Mouse (Mus musculus) liver, embryonic 13.5 days (tissue): ENCODE measurements around the gene Grin1. TPM values are rescaled to one million over a fixed set of nuclear protein-coding genes. Genes with fewer than 3 reads are reported as not detected.

ENCODE experiments used
- ATAC-seq: fragments of 200-750 bp; cut with Nextera tagmentation; 2 replicates; pipeline ENCODE4 v1.8.0; 2017; ENCODE audit warnings: low read depth, mild to moderate bottlenecking, moderate number of reproducible peaks, moderate library complexity
- DNase-seq: peaks from one replicate; pipeline ENCODE4 v3.0.0; 2022
- H3K27ac ChIP-seq: fragments of 300-500 bp; sonication (generic); 2 replicates; pipeline ENCODE4 v1.5.1; 2015; ENCODE audit warnings: moderate library complexity, mild to moderate bottlenecking, inconsistent platforms
- H3K27me3 ChIP-seq: fragments of 300-500 bp; sonication (generic); 2 replicates; pipeline ENCODE4 v1.6.1; 2015; ENCODE audit warnings: mild to moderate bottlenecking, inconsistent platforms
- H3K36me3 ChIP-seq: fragments of 300-500 bp; sonication (generic); 2 replicates; pipeline ENCODE4 v1.6.1; 2015; ENCODE audit warnings: mild to moderate bottlenecking, inconsistent platforms
- H3K4me1 ChIP-seq: fragments of 300-500 bp; sonication (generic); replicated peaks from 2 replicates; pipeline ENCODE4 v1.6.1; 2015; ENCODE audit warnings: inconsistent platforms
- H3K4me2 ChIP-seq: fragments of 300-500 bp; sonication (generic); 2 replicates; pipeline ENCODE4 v1.6.1; 2015; ENCODE audit warnings: inconsistent platforms, mild to moderate bottlenecking, moderate library complexity
- H3K4me3 ChIP-seq: fragments of 300-500 bp; sonication (generic); replicated peaks from 2 replicates; pipeline ENCODE4 v1.5.1; 2015; ENCODE audit warnings: mild to moderate bottlenecking, inconsistent platforms
- H3K9ac ChIP-seq: fragments of 300-500 bp; sonication (generic); 2 replicates; pipeline ENCODE4 v1.6.1; 2015; ENCODE audit warnings: mild to moderate bottlenecking, inconsistent platforms
- H3K9me3 ChIP-seq: fragments of 300-500 bp; sonication (generic); replicated peaks from 2 replicates; pipeline ENCODE4 v1.6.1; 2016; ENCODE audit warnings: inconsistent platforms
- WGBS: fragments of 180-500 bp; shearing (Covaris S2); methylation state at CpG from one replicate; pipeline ENCODE4 v1.1.7; 2015; ENCODE audit not compliant: insufficient replicate concordance; 5-methylcytosine and 5-hydroxymethylcytosine counted together
- polyA plus RNA-seq: library from polyadenylated mRNA; unstranded; fragments of >200 nt; fragmentation: Nextera tagmentation; extraction: Ambion mirVana; gene quantifications from 2 replicates; pipeline ENCODE4 v1.2.1, GENCODE M21; 2015

The Grin1 gene
- polyA plus RNA-seq, 1 experiment from 2014 or later: 0.12 TPM

DNA sequence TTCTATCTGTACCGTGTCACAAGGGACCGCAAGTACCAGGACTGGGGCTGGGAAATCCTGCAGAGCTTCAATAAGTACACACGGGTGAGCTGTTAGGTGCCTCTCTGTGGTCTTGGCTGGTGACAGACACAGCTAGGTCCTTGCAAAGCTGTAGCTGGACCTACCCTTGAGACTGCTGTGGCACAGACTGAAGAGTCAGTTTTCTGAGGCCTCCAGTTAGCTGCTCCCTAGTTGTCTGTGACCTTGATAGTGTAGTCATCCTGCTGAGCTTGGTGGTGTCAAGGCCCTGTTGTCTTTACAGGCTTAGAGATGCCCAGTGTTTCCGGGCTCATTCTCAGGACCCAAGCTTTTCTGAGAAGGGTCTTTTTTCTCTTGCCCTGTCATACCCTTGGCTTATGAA is 30.5 kb upstream of the Grin1 start:
- 81% methylated on average over 4 of the region's 4 CpGs for WGBS
- H3K27me3 ChIP-seq: no peaks in the 10 kb centered on the region
- H3K27ac ChIP-seq: no peak overlapping the region
- H3K4me1 ChIP-seq: no peaks in the 10 kb centered on the region
- no peaks in the 10 kb centered on the region for H3K9me3 ChIP-seq
- no peak for ATAC-seq
- no peak overlapping the region for H3K4me2 ChIP-seq
- no peak for DNase-seq
- no peak overlapping the region for H3K9ac ChIP-seq
- H3K4me3 ChIP-seq: no peak overlapping the region
- H3K36me3 ChIP-seq: peaks cover 90% of the 10 kb centered on the region

DNA sequence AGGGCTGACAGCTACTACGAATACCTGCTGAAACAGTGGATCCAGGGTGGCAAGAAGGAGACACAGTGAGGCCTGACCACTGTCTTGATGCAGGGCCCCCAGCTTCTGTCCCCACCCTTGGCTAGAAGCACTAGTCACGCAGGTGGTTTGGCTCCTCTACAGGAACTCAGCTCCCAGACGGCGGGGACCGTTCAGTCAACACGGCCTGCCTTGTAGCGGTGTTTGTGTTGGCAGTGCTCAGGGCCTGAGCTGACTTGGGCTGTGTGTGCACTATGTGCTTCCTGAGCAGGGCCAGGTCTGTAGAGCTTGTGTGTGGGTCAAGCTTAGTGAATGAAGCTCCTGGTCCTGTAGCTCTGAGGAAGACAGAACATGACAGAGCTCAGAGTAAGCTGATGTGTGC is 29.2 kb upstream of the Grin1 start:
- H3K4me1 ChIP-seq: no peaks in the 10 kb centered on the region
- no peak for ATAC-seq
- no peak overlapping the region for H3K4me2 ChIP-seq
- H3K4me3 ChIP-seq: no peak overlapping the region
- no peaks in the 10 kb centered on the region for H3K9me3 ChIP-seq
- H3K27ac ChIP-seq: no peak overlapping the region
- no peak for DNase-seq
- WGBS: 91% methylated on average over 7 of the region's 7 CpGs
- H3K36me3 ChIP-seq: peaks cover 98% of the 10 kb centered on the region
- H3K27me3 ChIP-seq: no peaks in the 10 kb centered on the region
- no peak overlapping the region for H3K9ac ChIP-seq

DNA sequence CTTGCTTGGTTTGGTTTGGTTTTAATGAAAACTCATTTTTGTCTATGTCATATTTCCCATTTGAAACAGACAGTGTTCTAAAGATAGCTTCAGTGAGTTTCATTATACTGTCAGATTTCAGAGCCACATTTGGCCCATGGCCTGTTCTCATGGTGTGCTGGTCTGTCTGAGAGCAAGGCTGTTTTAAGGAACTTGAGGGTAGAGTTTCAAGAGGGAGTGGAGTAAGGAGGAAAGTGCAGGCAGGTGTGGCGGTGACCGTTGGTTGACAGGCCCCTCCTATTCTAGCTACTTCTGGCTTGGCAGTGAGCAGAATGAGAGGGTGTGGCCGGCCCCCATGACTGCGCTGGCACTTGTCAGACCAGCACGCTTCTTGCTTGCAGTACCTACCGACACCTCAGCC is 19.3 kb upstream of the Grin1 start:
- no peaks in the 10 kb centered on the region for H3K9me3 ChIP-seq
- 92% methylated on average over 6 of the region's 6 CpGs for WGBS
- H3K27me3 ChIP-seq: no peaks in the 10 kb centered on the region
- peaks cover 18% of the 10 kb centered on the region for H3K4me1 ChIP-seq
- ATAC-seq (no peak), DNase-seq (no peak)
- H3K4me2 ChIP-seq: no peak overlapping the region
- no peak overlapping the region for H3K4me3 ChIP-seq
- H3K36me3 ChIP-seq: peaks cover 89% of the 10 kb centered on the region
- no peak overlapping the region for H3K27ac ChIP-seq
- no peak overlapping the region for H3K9ac ChIP-seq

DNA sequence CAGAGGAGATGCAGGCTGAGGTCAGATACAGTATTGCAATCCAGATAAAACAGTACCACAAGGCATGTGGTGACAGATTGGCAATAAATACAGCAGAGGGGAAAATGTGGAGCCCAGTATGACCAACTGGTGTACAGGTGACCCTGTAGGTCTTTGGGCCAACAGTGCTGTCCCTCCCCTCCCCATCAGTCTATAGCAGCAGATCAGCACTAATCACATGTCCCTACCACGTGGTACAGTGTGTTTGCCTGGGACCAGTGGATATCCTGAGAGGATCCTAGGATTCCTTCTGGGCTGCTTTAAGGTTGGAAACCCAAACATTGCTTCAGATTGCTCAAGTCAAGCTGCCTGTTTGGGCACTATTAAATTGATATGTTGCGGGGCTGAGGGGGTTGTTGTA is 14.6 kb upstream of the Grin1 start:
- no peaks in the 10 kb centered on the region for H3K27me3 ChIP-seq
- peak overlapping the region; percentile 88 for H3K4me3 ChIP-seq
- H3K36me3 ChIP-seq: peaks cover 50% of the 10 kb centered on the region
- DNase-seq (no peak), ATAC-seq (no peak)
- H3K9ac ChIP-seq: peak overlapping the region; percentile 85
- H3K9me3 ChIP-seq: no peaks in the 10 kb centered on the region
- H3K27ac ChIP-seq: peak overlapping the region; percentile 72; the same call in 1 of the 2 replicates
- H3K4me1 ChIP-seq: peaks cover 30% of the 10 kb centered on the region
- peak overlapping the region; percentile 91 for H3K4me2 ChIP-seq
- WGBS: 72% methylated on average over 2 of the region's 2 CpGs

DNA sequence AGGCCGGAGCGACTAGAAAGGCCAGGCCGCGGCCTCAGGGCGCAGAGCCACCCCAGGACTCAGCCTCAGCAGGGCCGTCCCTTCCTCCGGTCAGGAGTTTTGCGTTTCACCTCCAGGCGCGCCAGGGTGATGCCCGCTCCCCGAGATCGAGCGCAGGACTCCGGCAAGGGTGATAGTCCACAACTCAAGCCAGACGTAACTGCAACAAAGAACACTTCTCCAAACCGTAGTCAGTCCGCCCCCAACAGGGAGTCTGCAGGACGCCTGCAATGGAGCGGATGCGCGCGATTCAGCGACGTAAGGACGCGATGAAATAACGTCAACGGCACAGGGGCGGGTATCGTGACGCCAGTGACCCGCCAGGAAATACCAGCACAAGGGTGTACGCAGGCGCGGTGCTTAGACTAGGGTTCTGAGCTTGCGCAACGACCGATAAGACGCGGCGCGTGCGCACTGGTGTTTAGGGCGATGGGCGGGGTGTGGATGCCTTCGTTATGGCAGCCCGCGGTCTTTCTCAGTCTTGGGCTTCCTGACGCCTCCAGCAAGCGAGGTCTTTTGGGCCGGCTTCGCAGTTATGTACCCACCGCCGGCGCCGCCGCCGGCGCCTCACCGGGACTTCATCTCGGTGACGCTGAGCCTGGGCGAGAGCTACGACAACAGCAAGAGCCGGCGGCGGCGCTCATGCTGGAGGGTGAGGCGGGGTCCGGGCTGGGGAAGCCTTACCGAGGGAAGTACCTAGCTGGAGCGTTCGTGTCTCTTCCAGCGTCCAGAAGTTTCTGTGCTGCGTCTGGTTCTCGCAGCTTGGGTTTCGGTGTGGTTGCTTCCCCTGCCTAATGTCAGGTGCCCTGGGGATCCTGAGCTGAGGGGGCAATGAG is 13.5 kb upstream of the Grin1 start, which contains the start of gene Man1b1:
TSS of gene Man1b1 (plus strand) at position 53 of the 875 bp plus-strand sequence.
- H3K27me3 ChIP-seq: no peaks in the 10 kb centered on the region
- under 1% methylated on average over 78 of the region's 78 CpGs for WGBS
- H3K4me2 ChIP-seq: peak within 1 kb of the TSS; percentile 91

DNA sequence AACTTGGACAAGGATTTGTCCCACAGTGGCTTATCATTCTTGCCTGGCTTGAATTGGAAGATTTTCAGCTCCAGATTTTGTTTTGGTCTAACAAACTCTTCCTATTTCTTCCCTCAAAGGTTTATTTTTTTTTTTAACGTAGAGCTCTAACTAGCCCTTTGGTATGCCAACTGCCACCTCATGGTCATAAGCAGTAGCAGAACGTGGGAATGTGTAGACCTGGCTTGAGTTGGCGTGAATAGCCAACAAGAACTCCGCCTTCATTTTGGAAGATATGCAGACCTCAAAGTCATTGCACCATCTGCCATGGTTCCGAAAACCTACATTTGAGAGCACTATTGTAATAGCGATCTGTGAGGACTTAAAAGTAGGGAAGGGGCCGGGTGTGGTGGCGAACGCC is 12.5 kb upstream of the Grin1 start:
- no peak for DNase-seq
- H3K36me3 ChIP-seq: peaks cover 29% of the 10 kb centered on the region
- 42% methylated on average over 9 of the region's 9 CpGs for WGBS

More for the DNA sequence above, 13.5 kb upstream of the Grin1 start, which contains the start of gene Man1b1:
- ATAC-seq (peak; percentile 97), DNase-seq (peak; percentile 99)
- peaks cover 30% of the 10 kb centered on the region for H3K4me1 ChIP-seq
- H3K9me3 ChIP-seq: no peaks in the 10 kb centered on the region
- H3K27ac ChIP-seq: peak within 1 kb of the TSS; percentile 84
- peak within 1 kb of the TSS; percentile 88 for H3K4me3 ChIP-seq
- peaks cover 40% of the 10 kb centered on the region for H3K36me3 ChIP-seq
- H3K9ac ChIP-seq: peak within 1 kb of the TSS; percentile 92

DNA sequence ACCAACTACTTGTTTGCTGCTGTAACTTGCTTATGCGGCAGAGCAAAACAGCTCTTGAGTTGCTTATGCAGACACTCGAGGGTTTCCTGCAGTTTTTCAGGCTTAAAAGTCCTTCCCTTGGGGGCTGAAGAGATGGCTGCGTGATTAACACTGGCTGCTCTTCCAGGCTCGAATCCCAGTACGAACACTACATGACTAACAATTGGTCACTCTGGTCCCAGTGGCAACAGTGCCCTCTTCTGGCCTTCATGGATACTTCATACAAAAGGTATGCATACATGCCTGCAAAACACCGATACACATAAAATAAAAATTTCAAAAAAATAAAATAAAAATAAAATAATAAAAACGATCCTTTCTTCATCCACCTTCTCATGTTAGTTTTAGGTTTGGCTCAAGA is 9.5 kb upstream of the Grin1 start:
- Histone ChIP-seq H3K9me3 (no peaks in the 10 kb centered on the region), H3K9ac (no peak overlapping the region), H3K4me3 (no peak overlapping the region), H3K27ac (no peak overlapping the region), H3K4me2 (no peak overlapping the region), H3K4me1 (peaks cover 13% of the 10 kb centered on the region), H3K36me3 (no peaks in the 10 kb centered on the region), H3K27me3 (0 out of 2 replicates have a peak, but pooled peaks cover 3% of the 10 kb centered on the region)
- ATAC-seq (no peak), DNase-seq (peak; percentile 23)
- WGBS: 31% methylated on average over 7 of the region's 7 CpGs

More for the DNA sequence above, 12.5 kb upstream of the Grin1 start:
- Histone ChIP-seq H3K4me1 (peaks cover 30% of the 10 kb centered on the region), H3K9ac (peak overlapping the region; percentile 92), H3K4me2 (peak overlapping the region; percentile 91), H3K27ac (0 out of 2 replicates have a peak overlapping the region, but pooled peaks have one; percentile 84), H3K27me3 (no peaks in the 10 kb centered on the region), H3K4me3 (peak overlapping the region; percentile 88), H3K9me3 (no peaks in the 10 kb centered on the region)
- ATAC-seq: no peak

DNA sequence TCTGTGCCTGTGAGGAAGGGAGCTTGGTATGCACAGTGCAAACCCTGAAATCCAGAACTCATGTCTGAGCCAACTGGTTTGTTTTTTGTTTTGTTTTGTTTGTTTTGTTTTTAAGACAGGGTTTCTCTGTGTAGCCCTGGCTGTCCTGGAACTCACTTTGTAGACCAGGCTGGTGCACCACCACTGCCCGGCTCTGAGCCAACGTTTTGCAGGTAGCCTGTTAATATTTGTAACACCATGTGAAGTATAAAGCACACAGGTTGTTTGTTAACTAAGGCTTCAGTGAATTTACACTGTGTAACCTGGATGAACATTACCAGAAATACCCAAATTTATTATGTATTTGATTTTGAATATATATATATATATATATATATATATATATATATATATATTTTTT is 7.0 kb upstream of the Grin1 start:
- Histone ChIP-seq H3K4me2 (no peak overlapping the region), H3K4me1 (peaks cover under 1% of the 10 kb centered on the region), H3K9me3 (no peaks in the 10 kb centered on the region), H3K4me3 (no peak overlapping the region), H3K27me3 (peaks cover 13% of the 10 kb centered on the region), H3K27ac (no peak overlapping the region), H3K9ac (no peak overlapping the region), H3K36me3 (no peaks in the 10 kb centered on the region)
- 75% methylated on average over 2 of the region's 2 CpGs for WGBS
- ATAC-seq (no peak), DNase-seq (no peak)

DNA sequence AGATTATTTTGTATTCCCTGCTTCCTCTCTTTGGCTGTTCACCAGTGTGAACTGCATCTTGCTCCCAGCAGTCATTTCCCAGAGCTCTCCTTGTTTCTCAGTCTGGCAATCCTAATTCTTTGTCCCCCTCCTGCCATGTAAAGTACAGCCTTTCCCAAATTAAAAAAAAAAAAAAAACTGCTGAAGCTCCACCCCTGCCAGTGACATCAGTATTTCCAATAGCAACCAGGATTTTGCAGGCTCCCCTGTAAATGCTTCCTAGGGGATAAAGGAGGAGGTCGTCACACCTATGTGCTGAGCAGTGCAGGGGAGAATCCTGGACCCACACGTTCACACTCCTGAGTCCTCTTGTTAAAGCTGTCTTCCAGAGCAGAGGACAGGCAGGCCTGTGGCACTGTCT is 1.1 kb upstream of the Grin1 start:
- Histone ChIP-seq H3K4me3 (no peak overlapping the region), H3K27ac (no peak overlapping the region), H3K4me1 (peaks cover 9% of the 10 kb centered on the region), H3K36me3 (no peaks in the 10 kb centered on the region), H3K27me3 (peaks cover 68% of the 10 kb centered on the region), H3K9me3 (no peaks in the 10 kb centered on the region), H3K4me2 (no peak overlapping the region), H3K9ac (no peak overlapping the region)
- no peak for DNase-seq
- no peak for ATAC-seq
- 18% methylated on average over 2 of the region's 2 CpGs for WGBS

DNA sequence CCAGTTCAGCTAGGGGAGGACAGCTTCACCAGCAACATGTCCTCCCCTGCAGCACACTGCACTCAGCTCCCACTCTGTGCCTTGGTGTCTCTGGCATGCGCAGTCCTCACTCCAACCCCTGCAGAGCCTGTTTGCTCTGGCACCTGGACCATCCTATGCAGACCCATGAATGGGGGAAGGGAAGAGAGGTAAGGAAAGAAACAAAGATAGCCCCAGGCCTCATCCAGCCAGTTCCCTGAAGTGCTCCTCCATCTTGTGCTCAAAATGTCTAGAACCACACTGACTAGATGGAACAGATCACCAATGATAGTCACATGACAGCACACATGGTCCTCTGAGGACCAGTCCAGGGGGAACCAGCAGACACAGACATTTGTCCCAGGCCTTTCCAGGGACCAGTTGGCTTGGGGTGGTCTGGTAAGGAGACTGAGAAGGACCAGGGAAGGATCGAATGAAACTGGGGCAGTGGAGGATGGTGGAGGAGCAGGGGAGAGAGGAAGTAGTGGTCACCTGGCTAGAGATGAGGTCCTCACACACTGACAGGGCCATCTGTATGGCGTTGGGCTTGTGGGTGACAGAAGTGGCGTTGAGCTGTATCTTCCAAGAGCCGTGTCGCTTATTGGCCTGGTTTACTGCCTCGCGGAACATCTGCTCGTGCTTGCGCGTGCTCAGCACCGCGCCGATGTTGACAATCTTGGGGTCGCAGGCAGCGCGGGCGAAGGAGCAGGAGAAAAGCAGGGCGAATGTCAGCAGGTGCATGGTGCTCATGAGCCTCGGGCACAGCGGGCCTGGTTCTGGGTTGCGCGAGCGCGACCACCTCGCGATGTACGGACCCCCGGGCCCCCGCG is 644 bp downstream of the Grin1 start:
- ATAC-seq (no peak), DNase-seq (no peak)
- no peaks in the 10 kb centered on the region for H3K9me3 ChIP-seq
- peak overlapping the region; percentile 39; the same call in 1 of the 2 replicates for H3K4me3 ChIP-seq
- WGBS: 7% methylated on average over 31 of the region's 31 CpGs
- H3K36me3 ChIP-seq: no peaks in the 10 kb centered on the region
- peaks cover 9% of the 10 kb centered on the region for H3K4me1 ChIP-seq
- H3K27ac ChIP-seq: no peak overlapping the region
- no peak overlapping the region for H3K9ac ChIP-seq
- peaks cover 81% of the 10 kb centered on the region for H3K27me3 ChIP-seq
- peak overlapping the region; percentile 52 for H3K4me2 ChIP-seq

DNA sequence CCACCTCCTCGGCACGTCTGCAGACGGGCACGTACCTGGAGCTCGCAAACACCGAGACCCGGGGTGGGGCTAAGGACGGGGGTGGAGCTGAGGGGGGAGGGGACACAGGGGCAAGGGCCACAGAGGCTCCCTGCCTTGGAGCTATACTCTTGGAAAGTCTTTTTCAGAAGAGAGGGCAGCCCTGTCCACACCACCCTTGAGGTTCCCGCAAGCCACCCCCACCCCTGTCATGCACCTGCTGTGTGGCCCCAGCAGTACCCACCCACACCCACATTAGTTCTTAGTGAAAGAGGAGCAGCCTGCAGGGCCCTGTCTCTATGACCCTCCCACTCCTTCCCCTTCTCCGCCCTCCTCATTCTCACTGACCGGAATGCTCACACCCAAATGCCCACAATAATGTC is 7.5 kb downstream of the Grin1 start:
- Histone ChIP-seq H3K9ac (no peak overlapping the region), H3K9me3 (no peaks in the 10 kb centered on the region), H3K27ac (no peak overlapping the region), H3K4me2 (no peak overlapping the region), H3K4me1 (no peaks in the 10 kb centered on the region), H3K4me3 (no peak overlapping the region), H3K36me3 (no peaks in the 10 kb centered on the region), H3K27me3 (peaks cover 97% of the 10 kb centered on the region)
- WGBS: 3% methylated on average over 11 of the region's 11 CpGs
- ATAC-seq (no peak), DNase-seq (no peak)
